Mouse (Mus musculus): ENCODE measurements around the gene Utp4.

Utp4 gene

GRCm38 (mm10) chr8:106935899-106936477 is 42.6 kb downstream of the Utp4 start:
- in situ Hi-C loops (cut with MboI, MseI), result no loop called here

- in situ Hi-C loops (cut with MboI, MseI), result no loop called here
Measured at GRCm38 (mm10) chr8:106936478-106937051, 43.1 kb downstream of the Utp4 start.

GRCm38 (mm10) chr8:106937081-106937800 is 43.8 kb downstream of the Utp4 start:
- in situ Hi-C loops (cut with MboI, MseI), result no loop called here

DNA sequence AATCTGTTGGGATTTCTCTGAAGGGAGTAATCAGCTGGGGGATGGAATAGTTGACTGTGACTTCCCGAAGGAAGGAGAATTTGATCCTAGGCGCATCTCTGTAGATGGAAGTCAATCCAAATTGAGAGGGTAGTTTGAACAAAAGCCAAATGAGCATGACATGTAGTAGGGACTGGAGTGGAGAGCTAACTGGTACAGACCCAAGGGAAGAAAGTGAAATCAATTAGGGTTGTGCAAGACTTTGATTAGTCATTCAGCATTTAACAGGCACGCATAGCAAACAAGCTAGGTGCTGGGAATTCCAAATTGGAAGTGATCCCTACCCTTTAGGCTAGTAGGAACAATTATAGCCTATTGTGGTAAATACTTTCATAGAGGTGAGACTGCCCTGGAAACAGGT is 48.4 kb downstream of the Utp4 start:
- in situ Hi-C loops (cut with MboI, MseI), result no loop called here

DNA sequence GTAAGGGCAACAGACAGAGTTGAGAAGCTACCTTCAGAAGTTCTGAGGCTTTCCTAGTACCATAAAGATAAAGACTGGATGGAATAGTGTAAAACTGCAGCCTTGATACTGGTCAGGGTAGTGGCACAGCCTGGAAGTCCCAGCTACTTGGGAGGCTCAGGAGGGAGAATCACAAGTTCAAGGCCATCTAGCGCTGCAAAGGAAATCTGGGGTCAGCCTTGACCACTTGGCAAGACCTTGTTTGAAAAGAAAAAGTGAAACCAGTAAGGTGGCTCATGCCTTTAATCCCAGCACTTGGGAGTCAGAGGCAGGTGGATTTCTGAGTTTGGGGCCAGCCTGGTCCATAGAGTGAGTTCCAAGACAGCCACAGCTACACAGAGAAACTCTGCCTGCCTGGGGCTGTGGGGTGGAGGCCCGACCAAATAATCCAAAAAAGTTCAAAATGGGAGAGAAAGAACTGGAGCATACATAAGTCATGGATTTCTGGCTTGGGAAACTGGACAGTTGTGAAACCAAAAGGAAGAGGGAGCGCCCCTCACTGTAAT is 50.5 kb downstream of the Utp4 start:
- in situ Hi-C loops (cut with MboI, MseI), result no loop called here

GRCm38 (mm10) chr8:106944756-106945155 is 51.3 kb downstream of the Utp4 start:
- in situ Hi-C loops (cut with MboI, MseI), result no loop called here

GRCm38 (mm10) chr8:106948678-106949243 is 55.3 kb downstream of the Utp4 start:
- in situ Hi-C loops (cut with MboI, MseI), result no loop called here

DNA sequence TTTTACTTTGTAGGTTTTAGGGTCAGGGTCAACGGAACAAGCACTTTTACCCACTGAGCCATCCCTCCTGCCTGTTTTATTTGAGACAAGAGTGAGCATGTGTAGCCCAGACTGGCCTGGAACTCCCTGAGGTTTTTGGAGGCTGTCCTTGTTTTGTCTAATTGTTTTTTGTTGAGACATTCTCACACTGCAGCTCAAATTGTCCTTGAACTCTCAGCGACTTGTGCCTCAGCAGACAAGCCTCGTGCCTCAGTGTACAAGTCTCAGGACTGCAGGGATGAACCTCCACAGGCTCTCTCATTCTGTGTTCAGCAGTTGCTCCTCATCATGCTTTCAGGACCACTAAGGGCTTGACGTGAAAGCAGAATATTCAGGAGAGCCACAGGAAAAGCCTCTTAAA is 58.3 kb downstream of the Utp4 start:
- in situ Hi-C loops (cut with MboI, MseI), result no loop called here

GRCm38 (mm10) chr8:106953571-106953970 is 60.1 kb downstream of the Utp4 start:
- in situ Hi-C loops (cut with MboI, MseI), result no loop called here

- in situ Hi-C loops (cut with MboI, MseI), result no loop called here
Measured at GRCm38 (mm10) chr8:106957086-106957485, 63.6 kb downstream of the Utp4 start.

- in situ Hi-C loops (cut with MboI, MseI), result no loop called here
Measured at GRCm38 (mm10) chr8:106958212-106958611, 64.8 kb downstream of the Utp4 start.

GRCm38 (mm10) chr8:106959626-106960025 is 66.2 kb downstream of the Utp4 start:
- in situ Hi-C loops (cut with MboI, MseI), result no loop called here

DNA sequence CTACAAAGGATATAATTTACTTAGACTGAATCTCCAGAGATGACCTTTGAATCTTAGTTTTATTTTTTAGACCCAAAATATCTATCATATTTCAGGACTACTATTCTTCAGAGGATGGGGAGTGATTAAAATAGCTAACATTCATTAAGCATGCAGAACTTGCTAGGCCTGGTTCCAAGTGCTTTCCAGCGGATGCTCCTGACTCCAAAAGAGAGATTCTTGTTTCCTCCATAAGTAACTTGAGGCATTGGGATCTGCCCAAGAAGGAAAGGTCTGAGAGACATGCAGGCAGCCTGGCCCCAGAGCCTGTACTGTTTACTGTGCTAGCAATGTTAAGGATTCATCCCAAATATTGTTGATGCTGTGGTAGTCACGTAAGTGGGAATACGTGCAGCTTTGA is 68.9 kb downstream of the Utp4 start:
- in situ Hi-C loops (cut with MboI, MseI), result no loop called here

- in situ Hi-C loops (cut with MboI, MseI), result no loop called here
Measured at GRCm38 (mm10) chr8:106963365-106963764, 69.9 kb downstream of the Utp4 start.

DNA sequence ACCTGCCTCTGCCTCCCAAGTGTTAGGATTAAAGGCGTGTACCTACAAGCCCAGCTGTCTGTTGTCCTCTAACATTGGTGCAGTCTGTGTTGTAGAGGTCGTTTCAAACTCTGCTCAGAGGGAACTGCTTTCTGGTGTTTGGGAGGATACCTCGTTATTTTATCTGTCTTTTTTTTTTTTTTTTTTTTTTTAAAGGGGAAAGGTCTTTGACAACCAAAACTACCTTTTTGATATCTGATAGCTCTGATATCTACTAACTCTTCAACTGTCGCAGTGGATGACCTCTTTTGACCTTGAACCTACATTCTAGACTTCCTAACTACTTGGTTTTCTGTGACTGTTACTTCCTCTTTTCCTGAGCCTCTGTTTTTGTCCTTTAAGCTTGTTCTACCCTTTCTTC is 71.1 kb downstream of the Utp4 start:
- in situ Hi-C loops (cut with MboI, MseI), result no loop called here

DNA sequence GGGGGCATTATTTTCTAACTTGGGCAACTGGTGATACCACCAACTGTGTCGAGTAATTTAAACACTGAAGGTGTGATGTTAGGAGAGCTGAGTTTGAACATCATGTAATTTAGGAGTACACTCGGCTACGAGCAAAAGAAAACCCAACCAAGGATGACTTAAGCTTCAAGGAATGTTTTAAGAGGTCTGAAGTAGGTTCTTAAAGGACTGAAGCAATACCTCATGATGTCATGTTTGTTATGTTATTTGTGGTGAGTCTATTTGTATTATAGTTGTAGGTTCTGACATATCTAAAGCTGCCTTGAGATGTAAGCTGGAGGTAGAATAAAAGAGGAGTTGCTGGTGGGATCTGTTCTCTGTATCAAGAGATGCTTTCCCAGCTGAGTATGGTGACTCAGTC is 76.5 kb downstream of the Utp4 start:
- in situ Hi-C loops (cut with MboI, MseI), result loop anchor here in 1 of 2 experiments (10.0 kb wide), 1 partner anchor 1255 kb away; no protein-coding TSS in a partner anchor

DNA sequence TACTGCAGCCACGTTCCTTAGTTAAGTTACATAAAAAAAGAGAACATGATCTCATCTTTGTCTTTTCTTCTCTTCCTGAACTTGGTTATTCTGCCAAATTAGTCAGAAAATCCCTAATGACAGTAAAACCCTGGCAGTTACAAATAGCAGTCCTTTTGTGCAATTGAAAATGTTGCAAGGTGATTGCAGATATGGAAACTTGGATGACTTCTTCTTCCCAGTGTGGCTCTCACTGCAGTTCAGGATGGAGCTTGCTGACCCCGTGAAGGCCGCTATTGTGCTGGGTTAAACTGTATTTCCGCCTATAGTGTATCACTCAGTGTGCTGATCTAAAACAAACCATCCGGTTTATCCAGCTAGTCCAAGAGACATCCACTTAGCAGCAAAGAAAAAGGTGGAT is 78.5 kb downstream of the Utp4 start:
- in situ Hi-C loops (cut with MboI, MseI), result loop anchor here in 1 of 2 experiments (10.0 kb wide), 1 partner anchor 1253 kb away; no protein-coding TSS in a partner anchor
